Mouse (Mus musculus): ENCODE measurements around the gene Ndufa3. TPM values are rescaled to one million over a fixed set of nuclear protein-coding genes. Genes with fewer than 3 reads are reported as not detected.
A peak's percentile ranks its signal among the peaks of the same experiment; 100 is the strongest.

The Ndufa3 gene
- polyA plus RNA-seq, 1 experiment from 2014 or later: 458 TPM

DNA sequence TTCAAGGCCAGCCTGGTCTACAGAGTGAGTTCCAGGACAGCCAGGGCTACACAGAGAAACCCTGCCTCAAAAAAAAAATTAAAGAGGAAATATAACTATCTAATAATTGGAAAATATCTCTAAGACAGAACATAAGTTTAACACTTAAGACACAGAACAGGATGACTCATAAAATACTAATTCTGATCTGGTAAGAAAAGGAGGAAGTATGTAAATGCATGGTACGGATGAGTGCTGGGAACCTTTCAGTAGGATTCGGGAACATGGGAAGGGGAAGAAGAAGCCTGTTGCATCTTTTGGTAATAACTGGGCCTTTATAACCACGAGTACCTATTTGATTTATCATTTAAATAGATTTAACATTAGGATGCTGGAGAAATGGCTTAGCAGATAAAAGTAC lies 3.2 kb upstream of the Ndufa3 start:
- Histone ChIP-seq H3K9ac (no peak overlapping the region), H3K4me3 (no peak overlapping the region), H3K27me3 (replicated peaks) (no peaks in the 10 kb centered on the region), H3K9me3 (no peaks in the 10 kb centered on the region), H3K4me1 (peaks cover 19% of the 10 kb centered on the region), H3K4me2 (no peak overlapping the region), H3K36me3 (replicated peaks) (no peaks in the 10 kb centered on the region), H3K27ac (no peak overlapping the region)
- 86% methylated on average over 3 of the region's 3 CpGs for WGBS
- no peak for ATAC-seq (replicated peaks)

DNA sequence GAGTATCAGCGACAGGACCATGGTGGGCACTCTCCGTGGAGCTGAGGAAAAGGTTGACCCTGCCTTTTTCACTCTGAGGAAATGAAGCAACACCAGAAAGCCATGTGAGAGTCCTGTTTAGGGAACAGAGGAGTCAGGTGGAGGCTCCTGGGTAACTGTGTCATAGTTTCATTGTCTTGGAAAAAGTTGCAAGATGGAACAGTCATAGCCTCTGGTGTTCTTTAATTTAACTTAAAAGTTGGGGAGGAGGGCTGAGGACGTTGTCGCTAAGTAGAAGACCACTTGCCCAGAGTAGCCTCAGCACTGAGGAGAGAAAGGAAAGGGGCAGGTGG lies 1.1 kb upstream of the Ndufa3 start, which contains the start of gene Oscar:
TSS of gene Oscar (minus strand) at position 101 of the 332 bp plus-strand sequence.
- ATAC-seq (replicated peaks): no peak
- 85% methylated on average over 4 of the region's 4 CpGs for WGBS
- 0 out of 2 replicates have a peak within 1 kb of the TSS, but pooled peaks have one; percentile 5 for H3K27ac ChIP-seq

DNA sequence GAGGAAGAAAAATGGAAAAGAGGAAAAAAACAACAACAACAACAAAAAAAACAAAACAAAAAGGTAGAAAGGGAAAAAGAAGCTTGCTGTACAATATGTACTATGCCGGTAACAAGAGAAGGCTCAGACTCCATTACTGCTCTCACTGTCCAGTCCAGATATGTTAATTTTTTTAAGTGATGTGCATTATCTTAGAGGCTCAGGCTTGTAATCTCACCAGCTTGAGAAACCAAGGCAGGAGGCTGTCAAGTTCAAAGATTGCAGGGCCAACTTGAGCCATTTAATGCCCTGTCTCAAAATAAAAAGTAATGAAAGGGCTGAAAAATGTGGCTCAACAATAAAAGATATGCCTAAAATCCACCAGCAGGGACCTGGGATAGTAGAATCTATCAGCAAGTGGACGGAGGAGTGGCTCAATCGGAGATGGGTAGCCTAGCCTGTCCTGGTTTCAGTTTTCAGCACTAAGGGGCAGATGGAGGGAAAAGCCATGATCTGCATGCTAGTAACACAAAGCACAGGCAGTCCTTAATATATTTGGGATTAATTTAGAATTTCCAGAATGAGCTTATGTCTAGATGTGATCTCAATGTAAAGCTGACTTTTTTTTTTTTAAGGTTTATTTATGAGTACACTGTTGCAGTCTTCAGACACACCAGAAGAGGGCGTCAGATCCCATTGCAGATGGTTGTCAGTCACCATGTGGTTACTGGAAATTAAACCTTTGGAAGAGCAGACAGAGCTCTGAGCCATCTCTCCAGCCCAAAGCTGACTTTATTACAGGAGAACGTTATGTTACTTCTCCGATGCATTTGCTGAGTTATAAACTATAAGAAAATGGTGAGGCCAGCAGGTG lies 558 bp upstream of the Ndufa3 start:
- ATAC-seq (replicated peaks): peak; percentile 51
- Histone ChIP-seq H3K27ac (0 out of 2 replicates have a peak overlapping the region, but pooled peaks have one; percentile 76), H3K9me3 (no peaks in the 10 kb centered on the region), H3K4me3 (peak overlapping the region; percentile 68), H3K9ac (peak overlapping the region; percentile 68; the same call in 1 of the 2 replicates), H3K4me1 (peaks cover 21% of the 10 kb centered on the region), H3K4me2 (peak overlapping the region; percentile 58), H3K36me3 (replicated peaks) (0 out of 2 replicates have a peak, but pooled peaks cover 12% of the 10 kb centered on the region), H3K27me3 (replicated peaks) (no peaks in the 10 kb centered on the region)
- 43% methylated on average over 6 of the region's 6 CpGs for WGBS

More for the DNA sequence above, 1.1 kb upstream of the Ndufa3 start, which contains the start of gene Oscar:
- Histone ChIP-seq H3K27me3 (replicated peaks) (no peaks in the 10 kb centered on the region), H3K36me3 (replicated peaks) (0 out of 2 replicates have a peak, but pooled peaks cover 11% of the 10 kb centered on the region), H3K4me1 (peaks cover 21% of the 10 kb centered on the region), H3K9ac (0 out of 2 replicates have a peak within 1 kb of the TSS, but pooled peaks have one; percentile 68), H3K9me3 (no peaks in the 10 kb centered on the region), H3K4me3 (peak within 1 kb of the TSS; percentile 68), H3K4me2 (peak within 1 kb of the TSS; percentile 58)

DNA sequence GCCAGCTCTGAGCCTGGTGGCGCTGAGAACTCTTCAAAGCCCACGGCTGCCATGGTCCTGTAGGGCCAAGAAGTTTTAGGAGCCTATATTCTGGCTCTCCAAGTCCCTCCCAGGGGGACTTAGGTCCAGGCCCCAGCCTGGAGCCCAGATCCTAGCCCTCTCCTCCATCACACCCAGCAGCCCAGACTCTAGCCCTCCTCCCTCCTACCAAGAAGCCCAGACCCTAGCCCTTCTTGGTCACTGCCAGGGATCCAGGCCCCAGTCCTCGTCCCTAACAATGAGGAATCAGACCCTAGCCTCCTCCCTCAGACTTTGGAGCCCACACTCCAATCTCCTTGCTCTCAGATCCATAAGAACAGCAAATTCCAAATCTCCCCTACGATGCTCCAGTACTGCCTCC lies 11.9 kb downstream of the Ndufa3 start:
- Histone ChIP-seq H3K9ac (peak overlapping the region; percentile 73), H3K9me3 (no peaks in the 10 kb centered on the region), H3K36me3 (replicated peaks) (peaks cover 7% of the 10 kb centered on the region), H3K4me3 (peak overlapping the region; percentile 68), H3K4me2 (peak overlapping the region; percentile 98), H3K27me3 (replicated peaks) (no peaks in the 10 kb centered on the region), H3K4me1 (peaks cover 27% of the 10 kb centered on the region), H3K27ac (peak overlapping the region; percentile 84)
- peak; percentile 75 for ATAC-seq (replicated peaks)
- 42% methylated on average over 4 of the region's 4 CpGs for whole genome bisulfite sequencing

DNA sequence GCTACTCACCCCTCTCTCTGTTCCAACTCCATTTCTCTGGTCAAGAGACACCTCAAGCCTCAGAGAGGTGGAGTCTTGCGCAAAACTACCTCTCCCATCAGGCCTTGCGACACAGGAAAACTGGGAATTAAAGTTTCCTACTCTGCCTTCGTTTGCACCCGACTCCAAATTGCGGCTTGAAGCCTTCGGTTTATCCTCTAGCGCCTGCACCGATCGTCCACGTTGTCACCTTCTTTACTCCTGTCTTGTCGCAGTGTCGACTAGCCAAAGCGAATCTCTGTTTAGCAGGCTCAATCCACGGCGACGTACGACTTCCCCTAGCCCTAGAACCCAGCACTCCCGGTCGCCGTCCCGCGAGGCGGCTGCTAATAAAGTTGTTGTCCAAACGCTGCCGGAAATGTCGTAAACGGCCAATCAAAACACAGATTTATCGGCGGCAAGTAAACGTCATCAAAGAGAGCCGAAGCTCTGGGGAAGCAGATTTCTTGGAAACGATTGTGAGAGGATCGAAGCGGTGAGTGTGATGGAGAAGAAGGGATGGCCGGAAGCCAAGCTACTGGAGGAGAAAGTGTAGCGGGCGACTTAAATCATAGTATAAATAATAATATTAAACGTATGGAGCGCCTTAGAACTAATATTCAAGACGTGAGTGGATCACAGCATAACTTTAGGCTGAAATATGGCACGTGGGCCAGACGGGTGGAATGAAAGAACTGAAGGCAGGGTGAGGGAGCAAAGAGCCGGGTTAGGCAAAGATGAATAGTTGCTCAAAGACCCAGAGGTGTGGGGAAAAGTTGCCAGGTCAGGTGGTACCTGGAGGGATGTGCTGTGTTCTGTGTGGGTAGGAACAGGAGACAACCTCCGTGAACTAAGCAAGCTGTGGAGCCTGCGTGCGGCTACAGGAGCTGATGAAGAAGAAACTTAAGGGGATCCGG lies 12.6 kb downstream of the Ndufa3 start, which contains the start of the genes Tfpt and Prpf31:
TSS of gene Tfpt (minus strand) at position 387 of the 935 bp plus-strand sequence.
TSS of gene Prpf31 (plus strand) at position 443 of the 935 bp plus-strand sequence.
- Histone ChIP-seq H3K9me3 (no peaks in the 10 kb centered on the region), H3K4me1 (peaks cover 27% of the 10 kb centered on the region), H3K4me2 (peak within 1 kb of the TSS; percentile 98), H3K27ac (peak within 1 kb of the TSS; percentile 84), H3K27me3 (replicated peaks) (no peaks in the 10 kb centered on the region), H3K9ac (peak within 1 kb of the TSS; percentile 73), H3K4me3 (peak within 1 kb of the TSS; percentile 68), H3K36me3 (replicated peaks) (peaks cover 5% of the 10 kb centered on the region)
- peak; percentile 91 for ATAC-seq (replicated peaks)
- 1% methylated on average over 47 of the region's 47 CpGs for WGBS

DNA sequence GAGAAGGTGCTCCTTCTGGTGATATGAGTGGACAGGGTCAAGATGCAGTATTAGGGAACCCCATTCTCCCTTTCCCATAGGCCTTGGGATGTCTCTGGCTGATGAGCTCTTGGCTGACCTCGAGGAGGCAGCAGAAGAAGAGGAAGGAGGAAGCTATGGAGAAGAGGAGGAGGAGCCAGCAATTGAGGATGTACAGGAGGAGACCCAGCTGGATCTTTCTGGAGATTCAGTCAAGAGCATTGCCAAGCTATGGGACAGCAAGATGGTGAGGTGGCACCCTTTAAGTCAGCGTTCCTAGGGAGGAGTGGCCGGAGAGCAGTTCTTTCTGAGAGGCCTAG lies 13.3 kb downstream of the Ndufa3 start:
- no peak for ATAC-seq (replicated peaks)
- H3K4me1 ChIP-seq: peaks cover 27% of the 10 kb centered on the region

DNA sequence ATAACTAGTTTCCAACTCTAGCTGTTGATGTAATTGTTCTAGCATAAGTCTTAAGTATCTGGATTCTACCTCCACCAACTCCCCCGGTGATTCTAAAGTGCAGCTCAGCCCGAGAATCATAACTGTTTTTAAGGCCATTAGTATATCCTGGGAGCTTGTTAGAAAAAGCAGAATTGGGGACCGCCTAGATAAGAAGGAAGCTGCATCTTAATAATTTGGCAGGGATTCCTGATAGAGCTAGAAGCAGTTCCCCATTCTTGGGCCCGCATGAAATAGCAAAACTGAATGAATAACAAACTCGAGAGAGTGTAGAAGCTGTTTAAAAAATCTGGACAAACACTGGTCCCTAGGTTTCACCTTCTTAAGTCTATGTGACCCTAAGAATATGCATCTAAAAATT lies 26.2 kb downstream of the Ndufa3 start:
- Histone ChIP-seq H3K36me3 (replicated peaks) (peaks cover 25% of the 10 kb centered on the region), H3K4me3 (no peak overlapping the region), H3K27ac (no peak overlapping the region), H3K4me1 (peaks cover 29% of the 10 kb centered on the region), H3K9ac (no peak overlapping the region), H3K27me3 (replicated peaks) (no peaks in the 10 kb centered on the region), H3K4me2 (no peak overlapping the region), H3K9me3 (no peaks in the 10 kb centered on the region)
- no peak for ATAC-seq (replicated peaks)
- WGBS: 74% methylated on average over 5 of the region's 5 CpGs

More for the DNA sequence above, 13.3 kb downstream of the Ndufa3 start:
- Histone ChIP-seq H3K4me3 (peak overlapping the region; percentile 68), H3K4me2 (peak overlapping the region; percentile 98), H3K9me3 (no peaks in the 10 kb centered on the region), H3K36me3 (replicated peaks) (peaks cover 5% of the 10 kb centered on the region), H3K27ac (no peak overlapping the region), H3K27me3 (replicated peaks) (no peaks in the 10 kb centered on the region), H3K9ac (peak overlapping the region; percentile 53)
- WGBS: 66% methylated on average over 3 of the region's 3 CpGs

DNA sequence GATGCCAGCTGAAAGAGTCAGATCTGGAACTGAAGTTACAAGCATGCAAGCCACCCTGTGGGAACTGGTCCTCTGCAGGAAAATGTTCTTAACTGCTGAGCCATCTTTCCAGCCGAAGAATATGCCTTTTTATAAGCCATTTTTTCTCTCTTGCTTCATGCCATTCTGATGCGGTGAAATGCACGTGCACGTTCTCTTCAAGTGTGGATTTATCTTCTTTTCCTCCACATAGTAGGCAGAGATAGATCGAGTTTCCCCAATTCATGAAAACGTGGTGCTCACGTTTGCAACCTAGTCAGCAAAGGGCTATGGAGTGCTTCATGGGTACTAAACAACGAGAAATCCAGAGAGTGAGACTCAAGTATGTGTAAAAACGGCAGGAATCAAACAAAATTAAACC lies 26.7 kb downstream of the Ndufa3 start:
- peaks cover 23% of the 10 kb centered on the region for H3K36me3 ChIP-seq (replicated peaks)
- H3K4me2 ChIP-seq: peak overlapping the region; percentile 70
- no peak for ATAC-seq (replicated peaks)
- H3K27ac ChIP-seq: peak overlapping the region; percentile 54; the same call in 1 of the 2 replicates
- no peaks in the 10 kb centered on the region for H3K27me3 ChIP-seq (replicated peaks)
- WGBS: 19% methylated on average over 9 of the region's 9 CpGs
- H3K4me1 ChIP-seq: peaks cover 33% of the 10 kb centered on the region
- H3K4me3 ChIP-seq: peak overlapping the region; percentile 92
- 0 out of 2 replicates have a peak overlapping the region, but pooled peaks have one; percentile 1 for H3K9ac ChIP-seq
- no peaks in the 10 kb centered on the region for H3K9me3 ChIP-seq

DNA sequence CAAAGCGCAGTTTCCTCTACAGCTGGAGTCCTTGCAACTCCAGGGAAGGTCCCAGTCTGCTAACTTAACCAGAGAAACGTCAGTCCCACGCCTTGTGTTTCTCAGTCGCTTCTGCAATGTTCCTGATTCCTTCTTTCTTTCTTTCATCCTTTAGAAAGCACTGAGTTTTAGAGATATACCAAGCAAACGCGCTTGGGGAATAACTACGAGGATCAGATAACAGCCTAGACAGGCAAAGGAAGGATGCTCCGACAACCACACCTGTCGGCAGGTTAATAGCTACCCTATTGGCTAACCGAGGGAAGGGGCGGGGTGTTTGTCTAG lies 27.1 kb downstream of the Ndufa3 start:
- peaks cover 38% of the 10 kb centered on the region for H3K4me1 ChIP-seq
- peak overlapping the region; percentile 70 for H3K4me2 ChIP-seq
- no peaks in the 10 kb centered on the region for H3K27me3 ChIP-seq (replicated peaks)
- 0 out of 2 replicates have a peak overlapping the region, but pooled peaks have one; percentile 1 for H3K9ac ChIP-seq
- no peaks in the 10 kb centered on the region for H3K9me3 ChIP-seq
- H3K27ac ChIP-seq: peak overlapping the region; percentile 54
- WGBS: under 1% methylated on average over 11 of the region's 11 CpGs
- H3K4me3 ChIP-seq: peak overlapping the region; percentile 92
- H3K36me3 ChIP-seq (replicated peaks): peaks cover 18% of the 10 kb centered on the region
- peak; percentile 0; the same call in 1 of the 2 replicates for ATAC-seq (replicated peaks)

DNA sequence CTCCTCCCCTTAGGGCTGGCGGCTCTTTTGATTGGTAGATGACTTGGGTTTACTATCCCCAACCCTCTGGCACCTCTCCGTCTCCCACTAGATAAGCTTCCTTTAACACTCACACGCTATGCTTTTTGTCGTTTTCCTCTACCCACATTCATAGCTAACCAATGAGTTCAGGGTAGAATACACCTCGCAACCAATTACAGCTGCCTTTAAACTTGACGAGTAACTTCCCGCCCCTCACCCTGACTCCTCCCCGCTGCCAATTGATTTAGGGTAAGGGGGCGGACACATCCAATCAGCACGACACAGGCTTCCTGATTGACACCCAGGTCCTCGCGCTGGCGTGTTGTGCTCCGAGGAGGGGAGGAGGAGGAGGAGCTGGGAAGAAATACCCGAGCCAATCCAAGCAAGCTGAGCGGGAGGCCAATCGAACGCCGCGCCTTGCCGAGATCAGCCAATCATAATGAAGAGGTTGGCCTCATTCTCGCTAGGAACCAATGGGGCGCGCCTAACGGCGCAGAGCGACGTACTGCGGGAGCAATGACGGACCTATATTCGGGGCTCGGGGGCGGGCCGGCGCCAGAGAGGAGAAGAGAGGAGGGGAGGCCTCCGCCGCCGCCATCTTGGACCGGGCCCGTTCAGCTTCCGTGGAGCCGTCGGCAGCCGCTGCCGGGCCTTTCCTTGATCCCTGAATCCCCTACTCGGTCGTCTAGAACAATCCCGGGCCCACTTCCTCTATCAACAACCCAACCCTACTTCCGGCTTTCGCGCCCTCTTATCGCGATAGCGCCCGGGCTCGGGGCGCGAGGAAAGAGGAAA lies 27.7 kb downstream of the Ndufa3 start, which contains the start of gene Cnot3:
TSS of gene Cnot3 (plus strand) at position 597 of the 816 bp plus-strand sequence.
- Histone ChIP-seq H3K4me3 (peak within 1 kb of the TSS; percentile 92), H3K9ac (peak within 1 kb of the TSS; percentile 96), H3K4me1 (peaks cover 40% of the 10 kb centered on the region), H3K27ac (peak within 1 kb of the TSS; percentile 96), H3K9me3 (no peaks in the 10 kb centered on the region), H3K36me3 (replicated peaks) (peaks cover 13% of the 10 kb centered on the region; the same call in 1 of the 2 replicates), H3K4me2 (peak within 1 kb of the TSS; percentile 70), H3K27me3 (replicated peaks) (no peaks in the 10 kb centered on the region)
- peak; percentile 98 for ATAC-seq (replicated peaks)
- under 1% methylated on average over 57 of the region's 58 CpGs for WGBS

DNA sequence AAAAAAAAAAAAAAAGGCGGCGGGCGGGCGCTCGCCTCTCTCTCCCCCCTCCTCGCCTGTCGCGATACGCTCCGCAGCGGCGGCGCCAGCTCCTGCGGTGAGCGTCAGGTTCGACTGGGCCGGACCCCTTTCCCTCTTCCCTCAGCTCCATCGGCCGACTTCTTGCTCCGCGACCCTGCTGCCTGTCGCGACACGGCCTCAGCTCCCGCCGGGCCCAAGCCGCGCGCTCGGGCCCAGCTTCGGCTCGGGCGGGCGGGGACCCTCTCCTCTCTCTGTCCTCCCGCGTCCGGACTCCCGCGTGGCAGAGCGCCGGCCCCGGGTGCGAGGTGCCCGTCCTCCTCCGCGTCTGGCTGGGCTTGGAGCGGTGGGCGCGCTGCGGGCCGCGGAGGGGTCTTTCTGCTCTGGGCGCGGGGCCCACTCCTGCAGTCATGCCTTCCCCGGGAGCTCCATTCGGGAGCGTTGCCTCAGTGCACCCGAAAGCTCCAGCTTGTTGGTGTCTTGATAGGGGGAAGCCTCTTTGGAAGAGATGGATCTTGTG lies 28.4 kb downstream of the Ndufa3 start:
- peaks cover 40% of the 10 kb centered on the region for H3K4me1 ChIP-seq
- H3K36me3 ChIP-seq (replicated peaks): peaks cover 7% of the 10 kb centered on the region; the same call in 1 of the 2 replicates
- H3K27ac ChIP-seq: peak overlapping the region; percentile 96
- peak overlapping the region; percentile 70 for H3K4me2 ChIP-seq
- no peaks in the 10 kb centered on the region for H3K9me3 ChIP-seq
- under 1% methylated on average over 54 of the region's 58 CpGs for WGBS
- peak overlapping the region; percentile 96 for H3K9ac ChIP-seq
- peak overlapping the region; percentile 92 for H3K4me3 ChIP-seq
- no peaks in the 10 kb centered on the region for H3K27me3 ChIP-seq (replicated peaks)
- no peak for ATAC-seq (replicated peaks)

All from midbrain, embryonic 15.5 days (tissue).